Mouse (Mus musculus): ENCODE results near the gene Gtpbp2. TPM values are rescaled to one million over a fixed set of nuclear protein-coding genes. Genes with fewer than 3 reads are reported as not detected.

The Gtpbp2 gene
- polyA plus RNA-seq, 1 experiment from 2014 or later: 29.2 TPM

Other genes with a start within 250 kb of the Gtpbp2 start
- 5.2 and 5.4 TPM in 2 replicates for gene Vegfa, start 128.7 kb upstream of the Gtpbp2 start, polyA plus RNA-seq (2015; fragmentation: Nextera tagmentation; extraction: Ambion mirVana)
- gene Mrps18a, start 50.0 kb upstream of the Gtpbp2 start, polyA plus RNA-seq (2015; fragmentation: Nextera tagmentation; extraction: Ambion mirVana): 123 and 132 TPM in 2 replicates
- gene Rsph9, start 16.8 kb upstream of the Gtpbp2 start, polyA plus RNA-seq (2015; fragmentation: Nextera tagmentation; extraction: Ambion mirVana): 6.0 and 6.1 TPM in 2 replicates
- 28.1 and 30.5 TPM in 2 replicates for gene Mad2l1bp, start 7.5 kb upstream of the Gtpbp2 start, polyA plus RNA-seq (2015; fragmentation: Nextera tagmentation; extraction: Ambion mirVana)
- 9.6 and 11.3 TPM in 2 replicates for gene Polh, start 41.6 kb downstream of the Gtpbp2 start, polyA plus RNA-seq (2015; fragmentation: Nextera tagmentation; extraction: Ambion mirVana)
- gene Xpo5, start 41.8 kb downstream of the Gtpbp2 start, polyA plus RNA-seq (2015; fragmentation: Nextera tagmentation; extraction: Ambion mirVana): 19.8 and 20.4 TPM in 2 replicates
- gene Polr1c, start 87.0 kb downstream of the Gtpbp2 start, polyA plus RNA-seq (2015; fragmentation: Nextera tagmentation; extraction: Ambion mirVana): 46.8 and 48.4 TPM in 2 replicates
- gene Yipf3, start 87.0 kb downstream of the Gtpbp2 start, polyA plus RNA-seq (2015; fragmentation: Nextera tagmentation; extraction: Ambion mirVana): 80.3 and 83.1 TPM in 2 replicates
- gene Lrrc73, start 92.5 kb downstream of the Gtpbp2 start, polyA plus RNA-seq (2015; fragmentation: Nextera tagmentation; extraction: Ambion mirVana): 0.59 and 0.88 TPM in 2 replicates
- 35.7 and 37.1 TPM in 2 replicates for gene Tjap1, start 122.0 kb downstream of the Gtpbp2 start, polyA plus RNA-seq (2015; fragmentation: Nextera tagmentation; extraction: Ambion mirVana)
- 0.35 and 0.47 TPM in 2 replicates for gene Dlk2, start 136.4 kb downstream of the Gtpbp2 start, polyA plus RNA-seq (2015; fragmentation: Nextera tagmentation; extraction: Ambion mirVana)
- gene Abcc10, start 167.3 kb downstream of the Gtpbp2 start, polyA plus RNA-seq (2015; fragmentation: Nextera tagmentation; extraction: Ambion mirVana): 4.3 and 4.9 TPM in 2 replicates
- 5.1 and 5.2 TPM in 2 replicates for gene Zfp318, start 222.7 kb downstream of the Gtpbp2 start, polyA plus RNA-seq (2015; fragmentation: Nextera tagmentation; extraction: Ambion mirVana)

Measured in heart, embryonic 13.5 days (tissue).